Mouse (Mus musculus) left cerebral cortex, adult 2 months (tissue): ENCODE results near the gene Olfr56. TPM values are rescaled to one million over a fixed set of nuclear protein-coding genes. Genes with fewer than 3 reads are reported as not detected.
"Not testable (repeated sequence)": the region's sequence is repeated elsewhere in the genome, so short reads cannot be mapped to it uniquely, and the experiment has no call there.

Experiments
- DNase-seq, 2 experiments: peaks; one replicate each; pipeline ENCODE4 v3.0.0; 2021 to 2022; ENCODE audit warnings: low spot score in 2 of 2, mixed read lengths in 1 of 2; ENCODE audit errors: extremely low spot score in 1 of 2
- H3K27ac ChIP-seq: fragments of 200-600 bp; 2 replicates; pipeline ENCODE4 v1.8.1; 2022
- H3K4me3 ChIP-seq: fragments of 200-600 bp; 2 replicates; pipeline ENCODE4 v1.8.1; 2022
- CTCF ChIP-seq: fragments of 200-600 bp; IDR thresholded peaks from 2 replicates; pipeline ENCODE4 v1.8.1; 2022; ENCODE audit warnings: antibody characterized with exemption, mild to moderate bottlenecking, moderate library complexity
- intact Hi-C: fragments of 180-260 bp; cut with DNase I; formaldehyde crosslinking; loops from one replicate; pipeline ENCODE4 v1.15.1; 2025
- total RNA-seq, 2 experiments: library from RNA; stranded (reverse); gene quantifications; 2 replicates each; pipeline ENCODE4 v1.2.3; 2021

Gene Olfr56
- total RNA-seq, 2 experiments from 2014 or later = not detected

DNA sequence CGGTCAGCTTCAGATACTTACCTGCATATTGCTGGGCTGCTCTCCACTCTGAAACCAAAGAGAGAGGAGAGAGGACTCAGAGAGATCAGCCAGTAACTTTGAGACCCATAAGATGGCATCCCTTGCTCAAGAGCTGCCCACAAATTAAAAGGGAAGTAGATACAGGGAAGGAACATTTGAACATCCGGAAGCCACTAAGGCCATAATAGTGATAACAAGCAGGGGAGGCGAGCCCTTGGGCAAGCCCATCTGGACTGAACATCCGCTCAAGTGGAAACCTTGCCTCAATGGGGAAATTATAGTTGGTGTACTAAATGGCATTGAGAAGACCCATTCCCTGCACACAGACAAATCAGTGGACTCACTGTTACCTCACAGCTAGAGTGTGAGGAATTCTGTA lies 191.9 kb downstream of the Olfr56 start:
- DNase-seq = no peak
- intact Hi-C loops = no loop called here
- no peak overlapping the region for H3K27ac ChIP-seq

GRCm38 (mm10) chr11:49175345-49175744 lies 196.7 kb downstream of the Olfr56 start:
- Histone ChIP-seq H3K4me3 (no peak overlapping the region), H3K27ac (no peak overlapping the region)
- DNase-seq = no peak
- intact Hi-C loops = no loop called here
- TF ChIP-seq CTCF = no peak

More for the DNA sequence above, 191.9 kb downstream of the Olfr56 start:
- no peak overlapping the region for H3K4me3 ChIP-seq
- no peak for TF ChIP-seq CTCF

DNA sequence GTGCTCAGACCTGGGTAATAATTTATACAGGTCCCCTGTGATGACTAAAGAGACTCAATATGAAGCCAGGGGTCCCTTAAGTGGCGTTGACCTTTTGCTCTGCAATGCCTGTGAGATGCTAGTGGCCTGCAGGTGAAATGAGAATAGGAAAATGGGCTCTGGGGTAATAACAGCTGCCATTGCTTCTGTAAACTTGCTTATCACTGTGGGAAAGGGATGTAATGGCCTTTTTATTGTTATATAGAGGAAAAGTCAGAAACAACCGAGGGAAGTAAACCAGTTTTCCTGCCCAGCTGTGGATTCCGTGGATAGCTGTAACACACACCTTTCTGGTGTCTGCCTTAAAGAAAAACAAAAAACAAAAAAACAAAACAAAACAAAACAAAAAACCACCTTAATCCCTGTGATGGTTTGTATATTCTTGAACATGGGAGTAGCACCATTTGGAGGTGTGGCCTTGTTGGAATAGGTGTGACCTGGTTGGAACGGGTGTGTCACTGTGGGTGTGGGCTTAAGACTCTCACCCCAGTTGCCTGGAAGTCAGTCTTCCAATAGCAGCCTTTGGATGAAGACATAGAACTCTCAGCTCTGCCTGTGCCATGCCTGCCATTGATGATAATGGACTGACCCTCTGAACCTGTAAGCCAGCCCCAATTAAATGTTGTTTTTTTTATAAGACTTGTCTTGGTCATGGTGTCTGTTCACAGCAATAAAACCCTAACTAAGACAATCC lies 197.5 kb downstream of the Olfr56 start:
- H3K4me3 ChIP-seq, H3K27ac ChIP-seq, DNase-seq, intact Hi-C loops: not testable (repeated sequence)

GRCm38 (mm10) chr11:49183172-49183571 lies 204.5 kb downstream of the Olfr56 start:
- H3K27ac ChIP-seq = no peak overlapping the region
- intact Hi-C loops = loop anchor here (10.0 kb wide), 1 partner anchor 222 kb away; no protein-coding TSS in a partner anchor
- DNase-seq = no peak
- H3K4me3 ChIP-seq = no peak overlapping the region
- TF ChIP-seq CTCF = no peak

Other genes starting within 250 kb of the Olfr56 start
- gene Rack1, start 178.6 kb upstream of the Olfr56 start, total RNA-seq = 100 to 1,000 TPM; 218 to 220 TPM
- 10 to 100 TPM; 61.7 to 67.7 TPM for gene Trim41, start 161.5 kb upstream of the Olfr56 start, total RNA-seq
- gene Trim7, start 152.7 kb upstream of the Olfr56 start, total RNA-seq = 1 to 10 TPM; 2.4 to 3.3 TPM
- 1 to 10 TPM; 1.1 to 2.6 TPM for gene Gm12184, start 152.2 kb upstream of the Olfr56 start, total RNA-seq
- 1 to 10 TPM; 5.5 to 5.6 TPM for gene Irgm1, start 107.2 kb upstream of the Olfr56 start, total RNA-seq
- gene Gm5431, start 76.7 kb upstream of the Olfr56 start, total RNA-seq = under 1 TPM; 0.18 to 0.33 TPM
- 1 to 10 TPM in 1 of 2 experiments, not detected in 1; 1.5 TPM for gene Psme2b, start 32.7 kb upstream of the Olfr56 start, total RNA-seq
- 1 to 10 TPM in 1 of 2 experiments, under 1 TPM in 1; 0.87 to 1.1 TPM for gene 9930111J21Rik1, start 509 bp downstream of the Olfr56 start, total RNA-seq
- under 1 TPM; 0.21 to 0.27 TPM for gene Gm12185, start 13.3 kb downstream of the Olfr56 start, total RNA-seq
- under 1 TPM in 1 of 2 experiments, not detected in 1; 0.84 TPM for gene Tgtp1, start 15.3 kb downstream of the Olfr56 start, total RNA-seq
- 1 to 10 TPM; 1.6 to 1.8 TPM for gene 9930111J21Rik2, start 72.4 kb downstream of the Olfr56 start, total RNA-seq
- under 1 TPM in 1 of 2 experiments, not detected in 1; 0.50 TPM for gene Tgtp2, start 85.3 kb downstream of the Olfr56 start, total RNA-seq
- under 1 TPM; 0.45 to 0.68 TPM for gene Ifi47, start 97.7 kb downstream of the Olfr56 start, total RNA-seq
- not detected for gene Olfr1396, start 136.0 kb downstream of the Olfr56 start, total RNA-seq
- gene Olfr1395, start 163.4 kb downstream of the Olfr56 start, total RNA-seq = not detected
- not detected for gene Olfr1394, start 175.5 kb downstream of the Olfr56 start, total RNA-seq
- gene Btnl9, start 208.3 kb downstream of the Olfr56 start, total RNA-seq = not detected
- gene Zfp62, start 224.4 kb downstream of the Olfr56 start, total RNA-seq = 10 to 100 TPM; 53.1 to 58.1 TPM